Mouse (Mus musculus): ENCODE measurements around the gene Lcmt2.

GRCm38 (mm10) chr2:121115418-121115817, 25.0 kb downstream of the Lcmt2 start:
- TF ChIP-seq POLR2A (IDR thresholded peaks at IDR 0.05; ENCODE audit: insufficient read depth, low read depth, low read length) (no peak), CTCF (IDR thresholded peaks at IDR 0.05; ENCODE audit: insufficient read depth, low read depth, low read length) (no peak)
